Mouse (Mus musculus): ENCODE measurements around the gene Cmas. TPM values are rescaled to one million over a fixed set of nuclear protein-coding genes. Genes with fewer than 3 reads are reported as not detected.
A peak's percentile ranks its signal among the peaks of the same experiment; 100 is the strongest.

Gene Cmas
- polyA plus RNA-seq, 1 experiment from 2014 or later = 105 TPM

GRCm38 (mm10) chr6:142735302-142736005, 21.0 kb upstream of the Cmas start:
- Histone ChIP-seq H3K36me3 (no peaks in the 10 kb centered on the region), H3K27ac (no peak overlapping the region), H3K4me1 (peaks cover 10% of the 10 kb centered on the region), H3K27me3 (ENCODE audit: insufficient read depth, poor library complexity, severe bottlenecking) (peaks cover 4% of the 10 kb centered on the region; the same call in 1 of the 2 replicates), H3K9me3 (no peaks in the 10 kb centered on the region), H3K4me3 (no peak overlapping the region)
- WGBS = 46% methylated on average over 8 of the region's 8 CpGs
- no peak for DNase-seq (ENCODE audit: low spot score)

GRCm38 (mm10) chr6:142738225-142738624, 18.3 kb upstream of the Cmas start:
- DNase-seq (ENCODE audit: low spot score) = no peak
- Histone ChIP-seq H3K9me3 (no peaks in the 10 kb centered on the region), H3K27me3 (ENCODE audit: insufficient read depth, poor library complexity, severe bottlenecking) (peaks cover 4% of the 10 kb centered on the region; the same call in 1 of the 2 replicates), H3K4me3 (no peak overlapping the region), H3K4me1 (peaks cover 16% of the 10 kb centered on the region), H3K36me3 (no peaks in the 10 kb centered on the region), H3K27ac (no peak overlapping the region)
- WGBS = 93% methylated on average over 2 of the region's 2 CpGs

- peaks cover 16% of the 10 kb centered on the region for H3K4me1 ChIP-seq
- peaks cover 4% of the 10 kb centered on the region; the same call in 1 of the 2 replicates for H3K27me3 ChIP-seq (ENCODE audit: insufficient read depth, poor library complexity, severe bottlenecking)
- no peaks in the 10 kb centered on the region for H3K36me3 ChIP-seq
- 82% methylated on average over 6 of the region's 6 CpGs for WGBS
- H3K4me3 ChIP-seq = no peak overlapping the region
- no peaks in the 10 kb centered on the region for H3K9me3 ChIP-seq
- DNase-seq (ENCODE audit: low spot score) = no peak
- no peak overlapping the region for H3K27ac ChIP-seq
Measured at GRCm38 (mm10) chr6:142738637-142739036, 17.8 kb upstream of the Cmas start.

GRCm38 (mm10) chr6:142741763-142742162, 14.7 kb upstream of the Cmas start:
- H3K27me3 ChIP-seq (ENCODE audit: insufficient read depth, poor library complexity, severe bottlenecking) = no peaks in the 10 kb centered on the region
- no peak overlapping the region for H3K4me3 ChIP-seq
- H3K36me3 ChIP-seq = no peaks in the 10 kb centered on the region
- WGBS = 82% methylated on average over 6 of the region's 6 CpGs
- no peaks in the 10 kb centered on the region for H3K9me3 ChIP-seq
- no peak overlapping the region for H3K27ac ChIP-seq
- no peak for DNase-seq (ENCODE audit: low spot score)
- H3K4me1 ChIP-seq = peaks cover 16% of the 10 kb centered on the region

GRCm38 (mm10) chr6:142743193-142743592, 13.3 kb upstream of the Cmas start:
- Histone ChIP-seq H3K27ac (no peak overlapping the region), H3K36me3 (no peaks in the 10 kb centered on the region), H3K4me1 (peaks cover 13% of the 10 kb centered on the region; the same call in 1 of the 2 replicates), H3K27me3 (ENCODE audit: insufficient read depth, poor library complexity, severe bottlenecking) (no peaks in the 10 kb centered on the region), H3K9me3 (no peaks in the 10 kb centered on the region), H3K4me3 (no peak overlapping the region)
- no peak for DNase-seq (ENCODE audit: low spot score)
- 61% methylated on average over 4 of the region's 4 CpGs for WGBS

GRCm38 (mm10) chr6:142745484-142745883, 11.0 kb upstream of the Cmas start:
- Histone ChIP-seq H3K4me1 (peaks cover 17% of the 10 kb centered on the region; the same call in 1 of the 2 replicates), H3K27ac (no peak overlapping the region), H3K4me3 (no peak overlapping the region), H3K36me3 (no peaks in the 10 kb centered on the region), H3K9me3 (no peaks in the 10 kb centered on the region), H3K27me3 (ENCODE audit: insufficient read depth, poor library complexity, severe bottlenecking) (no peaks in the 10 kb centered on the region)
- WGBS = 96% methylated on average over 5 of the region's 5 CpGs
- DNase-seq (ENCODE audit: low spot score) = no peak

GRCm38 (mm10) chr6:142746765-142747164, 9.7 kb upstream of the Cmas start:
- 66% methylated on average over 7 of the region's 7 CpGs for WGBS
- H3K27ac ChIP-seq = peak overlapping the region; percentile 64
- no peaks in the 10 kb centered on the region for H3K9me3 ChIP-seq
- no peaks in the 10 kb centered on the region for H3K36me3 ChIP-seq
- H3K4me1 ChIP-seq = peaks cover 13% of the 10 kb centered on the region; the same call in 1 of the 2 replicates
- no peak overlapping the region for H3K4me3 ChIP-seq
- no peak for DNase-seq (ENCODE audit: low spot score)
- no peaks in the 10 kb centered on the region for H3K27me3 ChIP-seq (ENCODE audit: insufficient read depth, poor library complexity, severe bottlenecking)

GRCm38 (mm10) chr6:142747165-142747564, 9.3 kb upstream of the Cmas start:
- no peak for DNase-seq (ENCODE audit: low spot score)
- WGBS = 75% methylated on average over 2 of the region's 2 CpGs
- Histone ChIP-seq H3K9me3 (no peaks in the 10 kb centered on the region), H3K4me1 (peaks cover 11% of the 10 kb centered on the region; the same call in 1 of the 2 replicates), H3K27me3 (ENCODE audit: insufficient read depth, poor library complexity, severe bottlenecking) (no peaks in the 10 kb centered on the region), H3K27ac (no peak overlapping the region), H3K36me3 (no peaks in the 10 kb centered on the region), H3K4me3 (no peak overlapping the region)

GRCm38 (mm10) chr6:142748057-142748708, 8.3 kb upstream of the Cmas start:
- H3K27ac ChIP-seq = 0 out of 2 replicates have a peak overlapping the region, but pooled peaks have one; percentile 3
- 40% methylated on average over 8 of the region's 8 CpGs for WGBS
- no peak overlapping the region for H3K4me3 ChIP-seq
- no peaks in the 10 kb centered on the region for H3K27me3 ChIP-seq (ENCODE audit: insufficient read depth, poor library complexity, severe bottlenecking)
- no peak for DNase-seq (ENCODE audit: low spot score)
- peaks cover 11% of the 10 kb centered on the region; the same call in 1 of the 2 replicates for H3K4me1 ChIP-seq
- H3K36me3 ChIP-seq = no peaks in the 10 kb centered on the region
- no peaks in the 10 kb centered on the region for H3K9me3 ChIP-seq

GRCm38 (mm10) chr6:142751365-142751764, 5.1 kb upstream of the Cmas start:
- no peak overlapping the region for H3K27ac ChIP-seq
- H3K4me1 ChIP-seq = peaks cover 14% of the 10 kb centered on the region
- H3K27me3 ChIP-seq (ENCODE audit: insufficient read depth, poor library complexity, severe bottlenecking) = peaks cover 6% of the 10 kb centered on the region; the same call in 1 of the 2 replicates
- DNase-seq (ENCODE audit: low spot score) = no peak
- no peaks in the 10 kb centered on the region for H3K36me3 ChIP-seq
- H3K9me3 ChIP-seq = no peaks in the 10 kb centered on the region
- no peak overlapping the region for H3K4me3 ChIP-seq
- 41% methylated on average over 9 of the region's 9 CpGs for WGBS

GRCm38 (mm10) chr6:142752331-142753246, 3.9 kb upstream of the Cmas start:
- Histone ChIP-seq H3K27me3 (ENCODE audit: insufficient read depth, poor library complexity, severe bottlenecking) (peaks cover 6% of the 10 kb centered on the region; the same call in 1 of the 2 replicates), H3K4me3 (no peak overlapping the region), H3K9me3 (no peaks in the 10 kb centered on the region), H3K4me1 (peaks cover 25% of the 10 kb centered on the region), H3K36me3 (no peaks in the 10 kb centered on the region), H3K27ac (no peak overlapping the region)
- peak; percentile 58 for DNase-seq (ENCODE audit: low spot score)
- 38% methylated on average over 14 of the region's 14 CpGs for WGBS

- peak overlapping the region; percentile 96 for H3K27ac ChIP-seq
- peak overlapping the region; percentile 93 for H3K4me3 ChIP-seq
- peak; percentile 74 for DNase-seq (ENCODE audit: low spot score)
- no peaks in the 10 kb centered on the region for H3K9me3 ChIP-seq
- H3K36me3 ChIP-seq = peaks cover 19% of the 10 kb centered on the region
- peaks cover 28% of the 10 kb centered on the region for H3K4me1 ChIP-seq
- 35% methylated on average over 10 of the region's 10 CpGs for WGBS
- H3K27me3 ChIP-seq (ENCODE audit: insufficient read depth, poor library complexity, severe bottlenecking) = peaks cover 6% of the 10 kb centered on the region; the same call in 1 of the 2 replicates
Measured at GRCm38 (mm10) chr6:142757334-142757965, 964 bp downstream of the Cmas start.
